Mouse (Mus musculus): Measurements from ENCODE around the gene Trp53tg5.

GRCm38 (mm10) chr2:164448921-164449320 is 24.6 kb downstream of the Trp53tg5 start:
- TF ChIP-seq GABPA (IDR thresholded peaks at IDR 0.05; ENCODE audit: insufficient replicate concordance, low read depth, low read length) (no peak), CTCF (conservative IDR thresholded peaks at IDR 0.05 in 1 of 2, IDR thresholded peaks at IDR 0.05 in 1 of 2; ENCODE audit: low read depth in 2 of 2, low read length in 2 of 2) (no peak), POLR2A (IDR thresholded peaks at IDR 0.05; ENCODE audit: low read depth, low read length) (no peak), EP300 (IDR thresholded peaks at IDR 0.05; ENCODE audit: low read length) (no peak), ZKSCAN1 (IDR thresholded peaks at IDR 0.05; ENCODE audit: borderline replicate concordance, low read depth, low read length) (no peak), JUND (conservative IDR thresholded peaks at IDR 0.05; ENCODE audit: low read depth, low read length) (no peak)

Measured in CH12.LX (cell line).